Mouse (Mus musculus): ENCODE data around the gene Tacr1. TPM values are rescaled to one million over a fixed set of nuclear protein-coding genes. Genes with fewer than 3 reads are reported as not detected.
"Not testable (repeated sequence)": the region's sequence is repeated elsewhere in the genome, so short reads cannot be mapped to it uniquely, and the experiment has no call there.

Tacr1 gene
- total RNA-seq (2021) = not detected
- long read RNA-seq, experiment 1 = 0 reads
- long read RNA-seq, experiment 2 = 0 reads

- intact Hi-C loops (cut with DNase I) = no loop called here
- no peak for DNase-seq
Measured at GRCm38 (mm10) chr6:82401595-82402451, at the start of gene Tacr1. Gene Tacr1, plus strand, starts transcription at chr6:82402334.

DNA sequence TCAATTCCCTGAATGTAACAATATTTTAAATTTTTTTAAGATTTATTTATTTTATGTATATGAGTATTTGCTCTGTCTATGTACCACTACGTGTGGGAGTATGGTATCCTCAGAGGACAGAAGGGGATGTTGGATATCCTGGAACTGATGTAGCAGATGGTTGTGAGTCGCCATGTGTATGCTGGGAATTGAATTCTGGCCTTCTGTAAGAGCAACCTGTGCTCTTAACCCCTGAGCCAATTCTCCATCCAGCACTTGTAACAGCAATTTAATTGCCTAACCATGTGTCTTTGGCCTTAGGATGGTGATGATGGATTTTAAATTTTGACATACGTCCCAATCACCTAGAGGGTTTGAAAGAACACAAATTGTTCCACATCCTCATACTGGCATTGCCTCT, 26.0 kb upstream of the Tacr1 start:
- DNase-seq = no peak
- intact Hi-C loops (cut with DNase I) = no loop called here

DNA sequence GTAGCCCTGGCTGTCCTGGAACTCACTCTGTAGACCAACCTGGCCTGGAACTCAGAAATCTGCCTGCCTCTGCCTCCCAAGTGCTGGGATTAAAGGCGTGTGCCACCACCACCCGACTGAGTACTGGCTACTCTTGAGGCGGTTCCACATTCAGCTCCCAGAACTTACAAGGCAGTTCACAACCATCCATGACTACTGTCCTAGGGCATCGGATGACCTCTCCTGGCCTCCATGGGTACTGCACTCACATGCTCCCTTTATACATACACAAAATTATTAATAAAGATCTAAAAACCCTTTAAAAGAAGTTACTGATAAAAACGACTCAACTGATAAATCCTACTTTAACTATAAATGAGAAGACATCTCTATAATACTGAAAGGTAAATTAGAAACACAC, 18.6 kb upstream of the Tacr1 start:
- intact Hi-C loops (cut with DNase I) = no loop called here
- no peak for DNase-seq

DNA sequence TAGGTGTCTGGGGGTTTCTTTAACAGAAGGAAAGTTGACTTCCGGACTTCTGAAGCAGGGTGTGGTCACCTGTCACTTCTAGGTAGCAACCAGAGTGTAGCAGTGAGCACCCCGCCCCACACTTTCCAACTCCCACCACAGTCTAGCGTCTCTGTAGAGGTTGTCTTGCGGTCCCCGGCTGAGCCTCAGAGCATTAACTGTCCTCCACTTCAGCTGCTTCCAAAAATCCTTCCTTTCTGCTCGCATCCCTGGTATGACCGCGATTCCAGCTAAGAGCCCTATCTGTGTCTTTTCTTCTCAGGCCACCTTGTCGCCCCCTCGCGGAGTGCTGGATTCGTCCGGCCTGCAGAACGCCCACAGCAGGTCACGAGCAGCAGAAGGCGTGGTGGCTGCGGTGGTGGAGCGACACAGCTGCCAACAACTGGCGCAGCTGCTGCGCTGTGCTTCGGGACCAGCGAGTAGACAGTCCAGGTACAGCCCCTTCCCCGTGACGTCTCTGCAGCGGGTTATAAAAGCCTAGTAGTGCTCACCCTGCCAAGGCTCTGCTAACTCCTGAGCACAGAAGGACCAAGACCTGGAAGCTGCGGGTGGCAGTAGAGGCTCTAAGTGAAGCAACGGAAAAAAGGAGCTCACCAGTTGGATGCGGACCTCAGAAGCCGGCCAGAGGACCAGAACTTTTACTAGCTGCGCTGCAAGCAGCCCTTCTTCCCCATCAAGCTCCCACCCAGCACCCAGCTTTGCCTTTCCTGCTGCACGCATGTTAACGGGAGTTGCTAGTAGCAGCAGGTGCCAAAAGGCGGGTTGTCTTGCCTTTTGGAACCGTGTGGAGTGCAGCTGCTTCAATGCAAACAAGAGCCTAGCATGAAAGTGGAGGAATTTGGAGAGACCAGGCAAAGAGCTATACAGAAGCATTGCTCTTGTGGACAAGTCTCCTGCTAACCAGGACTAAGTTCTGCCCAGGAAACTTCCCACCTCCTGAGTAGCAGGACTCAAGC, 664 bp downstream of the Tacr1 start:
- intact Hi-C loops (cut with DNase I) = no loop called here
- DNase-seq = peak; percentile 6 to 12

- intact Hi-C loops (cut with DNase I) = no loop called here
- no peak for DNase-seq
Measured at GRCm38 (mm10) chr6:82418367-82418766, 16.2 kb downstream of the Tacr1 start.

- intact Hi-C loops (cut with DNase I) = no loop called here
- DNase-seq = no peak
Measured at GRCm38 (mm10) chr6:82420222-82420621, 18.1 kb downstream of the Tacr1 start.

- DNase-seq = no peak
- intact Hi-C loops (cut with DNase I) = no loop called here
Measured at GRCm38 (mm10) chr6:82428890-82429289, 26.8 kb downstream of the Tacr1 start.

DNA sequence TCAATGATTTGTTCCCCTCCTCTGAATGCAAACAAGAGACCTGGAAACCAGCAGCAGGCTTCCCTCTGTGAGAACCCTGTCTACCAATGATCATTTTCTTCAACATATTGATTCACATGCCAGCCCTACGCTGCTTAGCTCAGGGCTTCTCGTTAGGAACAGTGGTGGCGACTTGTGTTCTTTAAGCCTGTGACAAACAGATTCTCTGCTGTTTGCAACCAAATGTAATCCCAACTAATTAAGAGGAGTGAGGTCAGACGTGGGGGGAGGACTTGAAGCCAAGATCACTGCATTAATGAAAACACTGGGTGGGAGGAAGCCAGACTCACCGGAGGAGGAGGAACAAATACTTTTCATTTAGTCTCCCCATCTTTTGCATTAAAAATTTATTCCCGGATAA, 27.6 kb downstream of the Tacr1 start:
- no peak for DNase-seq
- intact Hi-C loops (cut with DNase I) = no loop called here

DNA sequence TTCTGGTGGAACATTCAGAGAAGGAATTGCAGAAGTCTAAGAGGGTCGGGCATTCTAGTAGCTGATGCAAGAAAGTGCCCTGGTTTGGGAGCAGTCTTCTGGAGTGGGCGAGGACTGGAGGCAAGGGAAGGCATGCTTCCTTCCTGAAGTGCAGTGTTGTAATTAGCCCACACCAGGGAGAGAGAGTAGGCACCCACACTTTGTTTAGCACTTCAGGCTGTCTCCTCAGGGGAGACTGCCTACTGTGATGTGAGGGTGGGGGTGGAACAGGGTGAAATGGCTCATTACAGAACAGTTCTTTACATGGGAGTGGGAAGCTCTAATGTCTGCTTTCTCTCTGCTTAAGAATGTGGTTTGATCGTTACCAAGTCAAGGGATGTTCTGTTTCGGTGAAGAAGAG, 35.0 kb downstream of the Tacr1 start:
- intact Hi-C loops (cut with DNase I) = no loop called here
- no peak for DNase-seq

DNA sequence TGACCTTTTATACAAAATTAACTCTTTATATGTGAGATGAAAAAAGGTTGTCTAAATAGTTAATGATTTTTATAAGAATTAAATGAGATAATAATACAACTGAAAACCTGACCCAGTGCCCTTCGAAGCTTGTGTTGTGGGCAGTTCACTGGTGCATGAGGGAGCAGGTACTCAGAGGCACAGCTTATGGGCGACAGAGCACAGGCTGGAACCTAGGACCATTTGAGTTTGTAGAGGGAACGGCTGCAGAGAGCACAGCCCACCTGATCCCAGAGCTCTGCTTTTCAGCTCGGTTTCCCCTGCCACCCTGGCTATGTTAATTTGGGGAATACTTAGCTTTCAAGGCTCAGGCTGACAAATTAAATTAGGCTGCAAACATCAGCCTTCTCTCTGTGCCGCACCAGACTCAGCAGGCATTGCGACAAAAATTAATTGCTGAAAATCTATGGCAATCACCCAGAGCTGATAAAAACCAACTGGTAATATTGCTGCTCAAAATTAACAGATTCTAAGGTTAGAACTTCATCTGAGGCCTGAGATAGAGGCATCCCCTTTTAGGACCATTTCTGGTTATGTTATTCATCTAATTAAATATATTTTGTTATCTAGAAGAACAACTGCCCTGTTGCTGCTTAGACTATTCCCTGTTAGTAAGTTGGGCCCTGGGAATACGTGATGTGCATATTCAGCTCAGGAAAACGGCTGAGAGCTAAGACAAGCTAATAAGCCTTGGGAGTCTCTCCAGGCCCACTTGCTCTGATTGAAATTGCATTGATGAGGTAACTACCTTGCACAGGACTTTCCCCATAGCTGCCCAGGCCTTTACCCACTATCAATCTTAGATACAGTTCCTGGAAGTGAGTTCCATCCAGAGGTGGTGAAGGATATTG, 50.3 kb downstream of the Tacr1 start:
- intact Hi-C loops (cut with DNase I); DNase-seq: not testable (repeated sequence)

DNA sequence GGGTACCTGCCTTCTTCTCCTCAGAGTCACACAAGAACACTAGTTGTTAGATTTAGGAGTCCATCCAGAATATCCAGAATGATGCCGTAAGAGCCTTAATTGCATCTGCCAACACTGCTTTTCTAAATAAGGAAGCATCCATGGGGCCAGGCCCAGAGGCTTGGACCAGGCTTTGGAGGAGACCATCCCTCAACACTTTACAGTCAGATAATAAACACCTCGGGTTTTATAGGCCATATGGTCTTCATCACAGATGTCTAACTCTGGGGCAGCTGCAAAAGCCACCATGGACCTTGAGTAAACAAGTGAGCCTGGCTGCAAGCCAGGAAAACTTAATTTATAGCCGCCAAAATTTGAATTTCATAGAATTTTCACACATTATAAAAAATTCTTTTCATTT, 53.1 kb downstream of the Tacr1 start:
- DNase-seq = no peak
- intact Hi-C loops (cut with DNase I) = no loop called here

- no peak for DNase-seq
- intact Hi-C loops (cut with DNase I) = no loop called here
Measured at GRCm38 (mm10) chr6:82457163-82457763, 55.1 kb downstream of the Tacr1 start.

GRCm38 (mm10) chr6:82458762-82459389, 56.7 kb downstream of the Tacr1 start:
- intact Hi-C loops (cut with DNase I) = no loop called here
- DNase-seq = no peak

GRCm38 (mm10) chr6:82463171-82463570, 61.0 kb downstream of the Tacr1 start:
- intact Hi-C loops (cut with DNase I) = no loop called here
- DNase-seq = no peak

DNA sequence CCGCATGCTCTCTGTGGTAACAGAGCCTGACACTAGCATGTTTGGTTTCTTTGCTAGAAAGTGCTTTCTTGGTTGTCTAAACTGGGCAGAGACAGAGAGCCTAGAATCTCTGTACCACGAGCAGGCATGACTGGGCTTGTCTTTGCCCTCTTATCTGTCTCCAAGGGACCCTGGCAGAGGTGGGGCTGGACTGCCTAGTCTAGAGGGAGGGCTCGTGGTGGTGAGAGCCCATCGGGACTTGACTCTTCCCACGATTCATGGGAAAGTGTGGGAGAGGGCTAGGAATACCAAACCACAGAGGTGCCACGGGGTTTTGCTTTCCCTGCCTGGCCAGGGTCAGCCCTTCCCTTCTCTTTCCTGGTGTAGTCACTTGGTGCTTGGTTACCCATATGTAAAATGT, 72.3 kb downstream of the Tacr1 start:
- intact Hi-C loops (cut with DNase I) = no loop called here
- DNase-seq = no peak

- intact Hi-C loops (cut with DNase I) = no loop called here
- no peak for DNase-seq
Measured at GRCm38 (mm10) chr6:82483842-82484241, 81.7 kb downstream of the Tacr1 start.

DNA sequence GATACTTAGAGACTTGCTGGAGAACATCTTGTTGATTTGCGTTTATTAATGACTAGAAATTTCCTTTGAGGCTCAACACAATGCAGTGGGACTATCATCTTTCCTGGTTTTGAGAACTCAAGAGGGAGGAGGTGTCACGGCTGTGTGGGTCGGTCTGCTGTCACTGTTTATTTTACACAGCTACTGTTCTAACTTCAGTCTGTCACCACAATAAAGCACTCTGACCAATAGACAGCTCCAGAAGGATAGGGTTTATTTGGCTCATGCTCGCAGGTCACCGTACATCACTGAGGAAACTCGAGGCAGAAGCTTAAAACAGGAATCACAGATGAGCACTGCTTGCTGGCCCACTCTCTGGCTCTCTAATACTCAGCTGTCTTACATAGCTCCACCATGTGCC, 92.3 kb downstream of the Tacr1 start:
- no peak for DNase-seq
- intact Hi-C loops (cut with DNase I) = no loop called here

GRCm38 (mm10) chr6:82510843-82511416, 108.8 kb downstream of the Tacr1 start:
- intact Hi-C loops (cut with DNase I) = no loop called here
- no peak for DNase-seq

- intact Hi-C loops (cut with DNase I) = no loop called here
- no peak for DNase-seq
Measured at GRCm38 (mm10) chr6:82519626-82520025, 117.5 kb downstream of the Tacr1 start.
